Mouse (Mus musculus) liver, embryonic 14.5 days (tissue): ENCODE data around the gene Itpr1.

ENCODE experiments used
- CTCF ChIP-seq: IDR thresholded peaks from 2 replicates; pipeline ENCODE4 v1.5.1; 2016; ENCODE audit warnings: antibody characterized with exemption, low read depth, control low read depth
- EP300 ChIP-seq: IDR thresholded peaks from 2 replicates; pipeline ENCODE4 v1.6.1; 2016; ENCODE audit warnings: antibody characterized with exemption, low read depth

DNA sequence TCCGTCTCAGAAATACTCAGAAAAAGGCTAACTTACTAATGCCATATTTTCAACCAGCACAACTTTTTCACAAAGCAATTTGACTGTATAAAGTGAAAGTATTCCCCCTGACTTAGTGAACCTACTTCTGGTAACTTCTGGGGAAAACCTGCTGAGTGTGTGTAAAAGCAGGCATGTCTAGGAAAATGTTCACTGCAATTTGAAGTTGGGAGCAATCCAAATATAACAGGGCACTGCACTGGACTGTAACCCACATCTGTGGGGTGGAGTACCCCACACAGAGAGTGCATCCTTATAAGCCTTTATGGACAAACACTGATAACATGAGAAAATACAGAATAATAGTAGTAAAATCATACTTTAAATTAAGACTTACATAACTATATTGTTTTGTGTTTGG lies 303.4 kb downstream of the Itpr1 start:
- TF ChIP-seq EP300 (no peak), CTCF (no peak)
